Mouse (Mus musculus): ENCODE measurements around the gene Gm20388.

Gm20388 gene

DNA sequence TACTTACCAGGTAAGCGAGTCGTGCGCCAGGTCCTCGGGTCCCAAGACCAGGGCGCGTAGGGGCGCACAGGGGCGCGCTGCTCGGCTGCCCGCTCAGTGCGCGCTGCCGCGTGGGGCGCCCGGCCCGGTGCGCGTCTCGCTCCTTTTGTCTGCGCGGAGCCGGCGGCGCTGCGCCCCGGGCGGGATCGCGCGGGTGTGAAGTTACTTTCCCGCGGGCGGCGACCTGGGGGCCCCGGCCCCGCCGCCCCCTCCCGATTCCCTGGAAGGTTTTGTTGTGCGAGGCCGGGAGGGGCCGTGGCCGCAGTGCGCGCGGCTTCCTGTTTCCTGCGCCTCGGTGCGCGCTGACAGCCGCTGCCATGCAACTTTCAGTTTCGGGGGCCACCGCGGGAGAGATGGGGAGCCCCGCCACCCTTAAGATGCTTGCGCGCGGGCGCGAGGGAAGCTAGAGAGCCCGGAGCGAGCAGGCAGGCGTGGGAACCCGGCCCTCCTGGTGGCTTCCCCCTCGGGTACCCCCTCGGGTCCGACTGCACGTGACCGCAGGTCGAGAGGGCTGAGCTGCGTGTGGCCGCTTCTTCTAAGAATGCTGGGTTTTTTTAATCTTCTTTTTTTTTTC, 578.6 kb downstream of the Gm20388 start:
- DNase-seq (ENCODE audit: low spot score in 2 of 2), result peak; percentile 70 to 77

DNA sequence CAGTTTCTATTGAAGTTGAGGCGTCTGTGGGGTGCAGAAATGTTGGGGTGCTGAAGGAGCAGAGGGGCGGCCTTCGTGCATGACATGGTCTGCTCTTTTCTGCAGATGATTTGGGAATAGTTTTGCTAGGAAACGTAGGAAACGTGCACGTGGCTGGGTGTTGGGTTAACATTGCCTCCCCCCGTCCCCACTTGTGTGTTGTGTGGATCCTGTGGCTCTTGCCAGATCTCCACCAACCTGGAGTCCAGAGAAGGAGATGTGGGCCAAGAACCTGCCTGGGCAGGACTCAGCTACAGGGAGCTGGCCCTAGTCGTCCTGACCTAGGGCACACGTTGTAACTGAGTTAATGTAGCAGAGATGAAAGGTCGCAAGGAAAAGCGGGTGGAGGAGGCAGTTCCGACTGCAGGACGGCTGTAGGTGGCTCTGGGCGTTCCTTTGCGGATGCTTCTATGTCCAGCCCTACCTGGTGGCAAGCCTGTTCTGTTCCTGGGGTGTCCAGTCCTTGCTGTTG, 579.2 kb downstream of the Gm20388 start:
- no peak for DNase-seq (ENCODE audit: low spot score in 2 of 2)

DNA sequence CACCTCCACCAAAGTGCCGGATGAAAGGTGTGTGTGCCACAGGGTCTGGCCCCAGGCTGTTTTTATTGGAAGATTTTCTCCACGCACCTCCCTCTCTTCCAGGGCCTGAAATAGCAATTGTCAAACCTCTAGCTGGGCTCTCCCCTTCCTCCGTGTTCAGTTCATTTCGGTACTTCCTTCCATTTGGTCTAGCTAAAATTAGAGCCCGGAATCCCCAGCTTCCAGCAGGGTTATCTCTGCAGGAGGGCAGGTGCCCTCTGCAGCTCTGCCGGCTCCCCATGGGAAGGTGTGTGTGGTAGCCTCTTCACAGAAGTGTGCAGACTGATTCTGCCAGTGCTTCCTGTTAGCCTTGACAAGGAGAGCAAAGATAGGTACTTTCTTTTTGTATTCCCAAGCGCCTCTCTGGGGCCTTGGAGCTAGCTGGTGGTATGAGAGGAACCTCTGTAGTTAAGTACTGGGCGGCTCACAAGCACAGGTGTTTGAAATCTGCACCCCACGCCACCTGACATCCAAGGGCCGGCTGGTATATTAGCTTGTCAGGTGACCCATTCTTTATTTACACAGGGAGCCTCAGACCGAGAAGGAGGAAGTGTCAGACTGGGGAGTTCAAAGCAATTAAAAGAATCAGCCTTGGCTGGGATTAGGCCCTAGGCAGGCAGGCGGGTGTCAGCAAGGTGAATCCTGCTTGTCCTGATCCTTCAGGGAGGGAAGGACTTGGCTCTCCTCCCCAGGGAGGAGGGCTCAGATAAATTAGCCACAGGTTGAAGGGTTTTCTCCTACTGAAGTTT, 579.9 kb downstream of the Gm20388 start:
- DNase-seq (ENCODE audit: low spot score in 2 of 2), result no peak

DNA sequence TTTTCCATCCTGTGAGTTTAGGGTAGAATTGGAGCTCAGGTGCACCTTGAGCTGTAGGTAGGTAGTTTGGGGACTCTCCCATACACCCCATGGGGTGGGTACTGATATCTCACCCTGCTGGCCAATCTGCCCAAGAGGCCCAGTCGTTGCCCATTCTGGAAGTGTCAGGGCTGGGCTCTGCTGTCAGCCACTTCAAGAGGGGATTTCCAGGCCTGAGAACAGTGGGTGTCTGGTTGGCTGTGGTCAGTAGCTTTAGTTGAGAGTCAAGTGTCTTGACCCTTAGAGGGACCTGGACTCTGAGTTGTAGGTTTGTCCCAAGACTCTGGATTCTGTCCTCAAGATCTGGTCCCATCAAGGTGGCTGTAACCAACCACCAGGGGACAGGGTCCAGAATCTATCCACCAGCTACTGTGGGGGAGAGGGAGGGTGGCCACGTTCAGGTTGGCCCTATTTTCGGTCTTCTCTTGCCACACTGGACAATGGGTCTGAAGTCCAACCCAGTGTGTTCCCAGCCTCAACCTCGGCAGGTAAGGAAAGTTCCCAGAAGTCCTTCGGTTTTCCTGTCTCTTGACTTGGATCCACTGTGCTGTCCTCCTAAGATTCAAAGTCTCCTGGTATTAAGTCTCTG, 580.6 kb downstream of the Gm20388 start:
- no peak for DNase-seq (ENCODE audit: low spot score in 2 of 2)

DNA sequence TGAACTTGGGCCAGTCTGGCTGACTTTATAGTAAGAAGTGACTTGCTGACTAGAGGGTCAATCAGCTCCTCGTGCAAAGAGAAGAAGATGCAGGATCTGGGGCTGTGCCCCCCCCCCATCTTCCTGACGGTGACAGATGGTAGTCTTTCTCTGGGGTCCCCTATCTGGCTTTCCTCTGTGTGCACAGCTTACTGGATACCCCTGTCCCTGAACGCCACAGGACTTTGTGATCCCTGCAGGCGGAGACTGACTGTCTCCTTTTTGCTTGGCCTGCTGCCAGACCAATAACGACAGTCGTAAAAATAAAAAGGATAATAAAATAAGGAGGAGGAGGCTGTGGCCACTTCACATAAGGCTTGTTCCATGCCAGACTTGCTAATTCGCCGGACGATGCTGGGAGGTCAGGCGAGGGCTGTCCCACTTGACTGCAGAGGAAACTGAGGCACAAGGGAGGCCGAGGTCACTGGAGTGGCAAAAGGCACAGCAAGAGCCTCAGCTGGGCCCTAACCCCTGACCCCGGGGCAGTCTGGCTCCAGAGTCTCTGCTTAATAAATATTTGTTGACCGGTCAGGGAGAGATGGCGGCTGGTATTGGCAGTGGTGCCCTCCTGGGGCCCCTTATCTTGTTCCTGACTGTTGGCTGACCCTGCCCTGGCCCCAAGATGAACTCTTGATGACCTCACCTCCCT, 581.7 kb downstream of the Gm20388 start:
- DNase-seq (ENCODE audit: low spot score in 2 of 2), result no peak

DNA sequence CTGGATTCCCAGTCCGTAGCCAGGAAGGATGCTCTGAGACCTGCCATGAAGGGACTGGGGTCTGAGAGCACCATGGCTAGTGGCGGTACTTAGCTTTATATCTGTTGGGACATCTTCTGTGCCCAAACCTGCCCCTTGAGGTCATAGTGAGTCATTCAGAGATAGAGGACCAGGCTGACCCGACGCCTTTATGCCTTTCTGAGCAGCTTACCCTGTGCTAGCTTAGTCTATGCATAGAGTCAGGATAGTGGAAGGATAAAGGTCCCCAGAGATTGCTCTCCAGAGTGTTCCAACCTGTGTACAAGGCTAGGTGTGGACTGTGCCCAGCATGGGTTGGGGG, 582.2 kb downstream of the Gm20388 start:
- no peak for DNase-seq (ENCODE audit: low spot score in 2 of 2)

DNA sequence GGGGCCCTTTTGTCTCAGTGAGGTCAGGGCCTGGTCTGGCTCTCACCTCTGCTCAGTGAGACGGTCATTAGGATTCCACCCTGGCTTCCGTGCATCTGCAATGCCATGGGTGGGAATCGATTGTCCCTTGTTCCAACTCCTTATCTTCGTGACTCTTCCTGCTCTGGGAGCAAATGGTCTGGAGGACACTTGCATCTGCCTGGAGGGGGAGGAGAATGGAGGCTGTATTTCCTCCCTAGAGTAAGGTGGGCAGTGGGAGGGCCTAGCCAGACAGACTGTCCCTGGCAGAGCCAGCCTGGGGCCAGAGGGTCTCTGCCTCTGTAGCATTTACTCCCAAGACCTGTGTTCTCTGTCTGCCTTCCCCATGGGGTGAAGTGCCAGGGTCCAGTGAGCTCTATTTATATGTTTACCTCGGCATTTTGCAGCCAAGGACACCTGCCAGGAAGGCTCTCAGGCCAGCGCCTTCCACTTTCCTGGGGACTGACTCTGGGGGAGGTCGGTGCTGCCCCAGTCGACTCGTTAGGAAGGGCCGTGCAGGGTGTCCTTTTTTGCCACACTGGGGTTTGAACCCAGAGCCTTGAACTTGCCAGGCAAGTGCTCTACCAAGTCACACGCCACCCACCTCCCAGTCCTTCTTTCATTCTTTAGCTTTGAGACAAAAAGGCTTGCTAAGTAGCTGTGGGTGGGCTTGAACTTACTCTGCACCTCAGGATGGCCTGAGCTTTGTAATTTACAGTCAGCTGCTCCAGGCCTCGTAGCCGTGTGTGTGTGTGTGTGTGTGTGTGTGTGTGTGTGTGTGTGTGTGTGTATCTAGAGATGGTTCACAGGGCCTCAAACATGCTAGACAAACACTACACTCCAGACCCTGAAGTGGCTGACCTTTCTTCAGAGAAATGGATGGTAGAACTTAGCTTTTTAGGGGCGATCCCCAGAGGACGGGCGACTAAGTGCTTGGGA, 583.1 kb downstream of the Gm20388 start:
- DNase-seq (ENCODE audit: low spot score in 2 of 2), result no peak

DNA sequence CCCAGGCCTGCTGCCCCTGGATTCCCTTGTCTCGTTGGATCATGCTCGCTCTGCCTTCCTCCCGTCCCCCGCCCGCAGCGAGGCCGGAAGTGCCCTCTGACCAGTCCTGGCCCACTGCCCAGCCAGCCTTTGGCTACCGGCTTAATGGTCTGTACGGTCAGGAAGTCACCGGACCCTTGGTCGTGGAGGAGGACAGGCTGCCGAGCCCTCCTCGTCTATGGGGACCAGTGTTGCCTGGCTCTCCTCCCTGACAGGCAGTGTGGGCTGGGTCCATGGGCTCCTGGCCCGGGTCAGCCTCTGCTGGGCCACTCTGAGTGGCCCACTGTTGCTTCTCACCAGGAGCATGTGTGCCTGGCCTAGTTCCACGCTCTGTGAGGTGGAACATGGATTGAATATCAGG, 584.3 kb downstream of the Gm20388 start:
- no peak for DNase-seq (ENCODE audit: low spot score in 2 of 2)

DNA sequence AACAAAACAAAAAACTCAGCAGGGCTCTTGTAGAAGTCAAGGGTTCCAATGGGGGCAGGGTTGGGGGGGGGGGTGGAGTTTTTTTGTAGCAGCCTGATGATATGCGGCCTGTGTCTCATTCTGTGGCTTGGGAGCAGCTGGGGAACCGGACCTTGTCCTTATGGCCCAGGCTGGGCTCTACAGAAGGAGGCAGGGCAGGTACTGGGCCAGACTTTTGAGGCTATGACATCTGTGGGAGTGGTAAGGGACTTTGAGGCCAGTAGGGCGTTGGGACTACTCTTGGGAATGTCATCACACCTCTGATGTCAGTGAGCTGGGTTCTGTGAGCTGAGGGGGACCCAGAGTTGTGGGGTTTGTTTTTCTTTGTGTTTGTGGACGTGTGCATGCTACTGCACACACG, 584.8 kb downstream of the Gm20388 start:
- no peak for DNase-seq (ENCODE audit: low spot score in 2 of 2)

DNA sequence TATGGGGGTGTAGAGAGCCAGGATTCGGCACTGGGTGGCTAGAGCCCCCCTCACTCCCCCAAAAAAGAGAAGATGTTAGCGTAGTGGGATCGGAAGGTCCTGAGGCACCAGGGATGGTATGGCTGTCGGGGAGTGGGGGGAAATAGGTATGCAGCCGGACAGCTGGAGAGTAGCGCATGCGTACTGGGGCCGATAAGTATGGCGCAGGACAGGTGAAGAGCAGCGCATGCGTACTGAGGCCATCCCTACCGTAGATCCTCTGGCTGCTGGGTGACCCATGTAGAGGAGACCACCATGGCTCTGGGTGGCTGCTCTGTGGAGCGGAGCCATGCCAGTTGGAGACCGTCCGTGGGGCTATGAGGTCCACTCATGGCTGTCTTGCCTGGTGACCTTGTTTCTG, 585.8 kb downstream of the Gm20388 start:
- no peak for DNase-seq (ENCODE audit: low spot score in 2 of 2)

DNA sequence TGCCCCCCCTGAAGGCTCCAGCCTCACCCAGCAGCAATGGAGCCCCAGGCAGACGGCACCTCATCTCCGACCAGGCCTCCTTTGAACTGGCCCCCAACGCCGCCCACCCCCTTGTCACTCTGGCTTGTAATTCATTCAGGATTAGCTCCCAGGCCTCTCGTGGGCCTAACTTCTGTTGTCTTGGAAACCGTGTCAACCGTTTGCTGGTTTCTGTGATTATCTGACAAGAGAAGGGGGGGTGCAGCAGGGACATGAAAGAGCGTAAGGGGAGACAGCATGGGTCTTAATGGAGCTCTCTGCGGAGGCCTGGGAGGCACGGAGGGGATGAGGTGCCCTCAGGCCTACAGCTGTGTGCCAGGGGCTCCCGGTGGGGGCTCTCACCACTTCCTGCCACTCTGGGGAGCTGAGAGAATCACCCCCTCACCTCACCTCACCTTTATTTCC, 586.9 kb downstream of the Gm20388 start:
- DNase-seq (ENCODE audit: low spot score in 2 of 2), result no peak

DNA sequence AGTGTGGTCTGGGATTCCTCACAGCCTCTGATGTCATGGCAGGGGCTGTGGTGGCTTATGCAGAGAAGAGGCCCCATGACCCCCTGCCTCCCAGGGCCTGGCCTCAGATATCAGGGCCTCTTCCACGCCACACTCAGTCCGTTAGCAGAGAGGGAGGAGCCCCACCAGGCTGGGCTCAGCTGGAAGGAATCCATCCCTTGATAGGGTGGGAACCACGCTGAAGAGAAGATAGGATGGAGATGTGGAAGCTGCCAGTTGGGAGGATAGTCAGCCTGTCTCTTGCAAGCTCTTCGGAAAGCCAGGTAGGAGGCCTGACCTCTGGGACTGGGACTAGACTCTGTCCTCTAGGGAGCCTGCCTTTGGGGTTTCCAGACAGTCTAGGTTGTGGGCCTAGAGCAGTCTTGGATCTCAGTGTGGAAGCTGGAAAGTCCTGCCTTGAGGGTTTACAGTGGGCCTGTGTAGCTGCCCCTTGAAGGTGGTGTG, 587.7 kb downstream of the Gm20388 start:
- no peak for DNase-seq (ENCODE audit: low spot score in 2 of 2)

DNA sequence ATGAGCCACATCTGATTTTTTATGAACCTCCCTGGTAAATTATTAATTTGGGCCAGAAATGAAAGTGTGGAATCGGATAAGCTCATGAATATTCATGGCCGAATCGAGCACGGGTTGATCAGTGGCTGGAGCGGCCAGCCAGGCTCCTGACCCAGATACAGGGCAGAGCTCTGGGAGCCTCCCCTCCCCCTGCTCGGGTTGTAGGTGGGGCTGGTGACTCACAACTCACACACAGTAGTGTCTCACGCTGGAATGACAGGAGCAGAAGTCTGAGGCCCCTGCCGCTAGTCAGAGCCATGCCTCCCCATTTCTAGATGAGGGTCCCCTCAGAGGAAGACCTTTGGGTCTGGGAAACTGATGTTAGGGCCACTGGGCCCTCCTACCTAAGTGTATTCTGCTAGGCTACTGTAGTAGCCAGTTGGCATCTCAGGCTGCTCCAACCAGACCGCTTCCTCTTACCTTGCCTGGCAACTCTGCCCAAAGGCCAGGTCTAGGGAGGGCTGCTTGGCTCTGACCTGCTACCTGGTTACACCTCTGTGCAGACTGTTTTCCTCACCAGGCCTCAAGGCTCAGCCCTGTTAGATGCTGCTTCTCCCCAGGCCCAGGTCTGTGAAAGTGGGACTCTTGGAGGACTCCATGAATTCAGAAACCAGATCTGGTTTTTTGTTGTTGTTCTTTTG, 588.4 kb downstream of the Gm20388 start:
- no peak for DNase-seq (ENCODE audit: low spot score in 2 of 2)

DNA sequence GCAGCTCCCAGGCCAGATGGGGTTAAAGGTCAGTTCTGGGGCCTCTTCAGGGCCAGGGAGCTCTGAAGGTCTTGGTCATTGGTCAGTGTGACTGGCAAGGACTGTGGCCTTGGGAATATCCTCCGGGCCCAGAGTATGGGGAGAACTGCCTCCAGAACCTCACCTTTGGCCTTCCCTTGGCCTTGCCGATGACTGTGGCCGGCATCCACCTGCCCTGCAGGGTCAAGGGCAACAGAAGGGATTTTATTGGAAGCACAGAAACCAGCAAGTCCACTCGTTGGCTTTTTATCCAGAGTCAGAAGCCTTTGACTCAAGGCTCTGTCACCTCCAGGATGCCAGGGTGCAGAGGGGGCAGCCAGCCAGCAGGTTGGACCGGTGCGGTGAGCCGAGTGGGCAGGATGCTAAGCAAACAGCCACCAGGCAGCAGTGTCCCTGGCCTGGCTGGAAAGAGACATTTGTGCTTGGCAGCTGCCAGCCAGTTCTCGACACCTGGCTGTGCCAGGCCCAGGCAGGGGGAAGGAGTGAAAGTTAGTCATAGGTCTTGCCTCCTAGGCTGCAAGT, 590.1 kb downstream of the Gm20388 start:
- no peak for DNase-seq (ENCODE audit: low spot score in 2 of 2)

DNA sequence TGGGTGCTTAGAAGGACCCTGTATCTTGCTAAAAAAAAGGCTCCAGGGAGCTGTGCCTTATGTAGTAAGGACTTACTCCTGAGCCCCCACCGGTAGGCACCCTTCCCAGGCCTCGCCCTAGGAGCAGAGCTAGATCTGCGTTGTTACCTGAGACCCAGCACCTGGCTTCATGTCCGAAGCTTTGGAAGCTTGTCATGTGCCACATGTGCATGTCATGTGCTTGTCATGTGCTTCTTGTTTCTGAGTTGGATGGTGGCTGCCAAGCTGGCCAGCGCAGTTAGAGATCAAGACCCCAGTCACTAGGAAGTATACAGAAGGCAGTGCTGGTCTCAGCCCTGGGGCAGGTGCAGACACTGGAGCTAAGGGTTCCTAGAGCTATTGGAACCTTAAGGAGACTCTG, 590.8 kb downstream of the Gm20388 start:
- no peak for DNase-seq (ENCODE audit: low spot score in 2 of 2)

DNA sequence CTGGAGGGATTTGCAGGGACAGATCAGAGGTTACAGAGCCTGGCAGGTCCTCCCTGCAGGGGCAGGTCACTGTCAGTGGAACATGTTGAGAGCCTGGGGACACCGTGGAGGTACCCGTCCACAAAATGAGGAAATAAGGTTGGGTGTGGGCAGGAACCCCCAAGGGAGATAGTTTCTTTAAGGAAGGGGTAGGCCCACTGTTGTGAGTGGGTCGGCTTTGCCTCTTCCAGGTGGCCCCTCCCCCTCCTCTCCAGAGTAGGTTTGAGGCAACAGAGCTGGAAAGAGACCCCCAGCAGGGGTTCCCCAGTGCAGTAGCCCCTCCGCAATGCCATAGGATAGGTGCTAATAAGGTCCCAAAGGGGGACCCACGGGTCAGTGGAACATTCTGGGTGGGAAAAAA, 591.8 kb downstream of the Gm20388 start:
- no peak for DNase-seq (ENCODE audit: low spot score in 2 of 2)

DNA sequence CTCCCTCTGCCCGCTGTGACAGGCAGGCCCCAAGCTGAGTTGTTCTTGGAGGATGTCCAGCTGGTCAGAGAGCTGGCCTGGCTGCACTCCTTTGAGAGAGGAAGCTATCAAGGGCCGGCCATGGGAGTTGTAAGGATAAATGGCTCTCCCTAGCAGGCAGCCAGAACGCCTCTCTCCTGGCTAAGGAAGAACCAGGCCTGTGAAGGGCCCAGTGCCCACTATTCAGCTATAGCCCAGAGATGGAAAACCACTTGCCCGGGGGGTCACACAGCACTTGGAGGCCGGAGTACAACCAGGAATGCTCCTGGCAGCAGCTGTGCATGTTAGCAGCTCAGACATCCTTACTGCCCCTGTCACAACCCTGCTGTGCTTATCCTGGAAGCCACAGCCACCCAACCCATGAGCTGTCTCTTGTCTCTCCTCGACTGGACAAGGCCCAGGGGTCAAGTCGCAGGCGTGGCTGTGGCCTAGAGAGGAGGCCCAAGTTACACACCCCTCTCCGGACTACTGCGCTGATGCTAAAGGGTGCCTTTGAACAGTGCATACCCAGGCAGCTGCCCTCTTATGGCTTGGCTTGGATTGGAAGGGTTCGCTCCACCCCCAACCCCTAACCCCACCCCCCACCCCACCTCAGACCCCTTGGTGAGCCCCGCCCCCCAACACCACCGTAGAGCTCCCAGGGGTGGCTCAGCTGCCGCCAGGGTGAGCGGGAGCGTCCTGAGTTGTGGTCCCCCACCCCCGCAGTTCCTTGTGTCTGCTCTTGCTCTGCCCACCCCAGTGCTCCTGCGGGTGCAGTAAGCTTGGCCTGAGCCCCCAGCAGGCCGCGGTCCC, 593.8 kb downstream of the Gm20388 start:
- DNase-seq (ENCODE audit: low spot score in 2 of 2), result no peak

DNA sequence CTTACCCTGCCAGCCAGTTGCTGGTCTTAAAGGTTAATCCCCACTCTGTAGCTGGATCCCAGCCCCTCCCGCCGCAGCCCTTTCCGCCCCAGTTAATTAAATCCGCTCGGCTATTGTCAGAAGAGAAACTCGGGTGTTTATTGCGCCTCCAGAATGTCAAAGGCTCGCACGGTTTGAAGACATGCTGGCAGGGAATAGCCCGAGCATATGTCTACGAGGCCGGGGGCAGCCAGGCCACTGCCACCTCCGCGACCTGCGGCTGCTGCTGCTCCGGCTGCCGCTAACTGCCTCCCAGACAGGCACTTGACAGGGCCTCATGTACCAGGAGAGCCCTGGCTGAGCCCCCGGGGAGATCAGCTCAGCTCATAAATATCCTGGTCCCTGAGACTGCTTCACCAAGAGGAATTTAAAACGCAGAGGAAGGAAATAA, 594.5 kb downstream of the Gm20388 start:
- no peak for DNase-seq (ENCODE audit: low spot score in 2 of 2)

DNA sequence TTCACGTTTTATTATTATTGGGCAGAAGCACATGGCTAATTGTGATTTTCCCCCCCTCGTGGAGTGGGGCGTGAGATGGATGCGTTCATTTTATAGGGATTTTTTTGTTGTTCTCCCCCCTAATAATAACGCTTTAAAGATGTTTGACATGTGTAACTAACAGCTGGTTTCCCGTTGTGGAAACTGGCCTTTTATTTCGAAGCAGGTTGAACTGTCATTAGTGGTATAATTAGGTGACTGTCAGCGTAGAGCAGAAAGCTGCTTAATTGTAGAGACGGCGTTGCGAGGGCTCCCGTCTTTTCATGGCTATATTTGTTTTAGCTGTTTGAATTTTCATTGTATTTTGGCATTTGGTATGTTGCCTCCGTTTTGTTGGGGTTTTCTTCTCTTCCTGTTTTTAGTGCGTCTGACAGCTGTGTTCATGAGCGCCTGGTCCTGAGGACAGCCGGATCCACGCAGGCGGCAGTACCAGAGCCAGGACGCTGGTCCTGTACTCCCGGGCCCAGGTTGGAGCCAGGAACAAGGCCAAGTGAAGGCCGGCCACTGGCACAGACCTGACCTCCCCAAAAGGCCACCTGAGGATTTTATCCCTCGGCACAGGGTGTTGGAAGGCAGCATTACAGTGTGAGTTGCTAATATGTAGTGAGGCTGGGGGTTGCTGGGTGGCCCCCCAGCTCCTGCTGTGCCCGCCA, 595.1 kb downstream of the Gm20388 start:
- DNase-seq (ENCODE audit: low spot score in 2 of 2), result no peak
